Mouse (Mus musculus) ES-CJ7 (cell line): ENCODE data around the gene Kif23.

Source experiments
- DNase-seq: peaks from one replicate; pipeline ENCODE4 v3.0.0; 2011; ENCODE audit warnings: low read depth, low spot score

Kif23 gene

DNA sequence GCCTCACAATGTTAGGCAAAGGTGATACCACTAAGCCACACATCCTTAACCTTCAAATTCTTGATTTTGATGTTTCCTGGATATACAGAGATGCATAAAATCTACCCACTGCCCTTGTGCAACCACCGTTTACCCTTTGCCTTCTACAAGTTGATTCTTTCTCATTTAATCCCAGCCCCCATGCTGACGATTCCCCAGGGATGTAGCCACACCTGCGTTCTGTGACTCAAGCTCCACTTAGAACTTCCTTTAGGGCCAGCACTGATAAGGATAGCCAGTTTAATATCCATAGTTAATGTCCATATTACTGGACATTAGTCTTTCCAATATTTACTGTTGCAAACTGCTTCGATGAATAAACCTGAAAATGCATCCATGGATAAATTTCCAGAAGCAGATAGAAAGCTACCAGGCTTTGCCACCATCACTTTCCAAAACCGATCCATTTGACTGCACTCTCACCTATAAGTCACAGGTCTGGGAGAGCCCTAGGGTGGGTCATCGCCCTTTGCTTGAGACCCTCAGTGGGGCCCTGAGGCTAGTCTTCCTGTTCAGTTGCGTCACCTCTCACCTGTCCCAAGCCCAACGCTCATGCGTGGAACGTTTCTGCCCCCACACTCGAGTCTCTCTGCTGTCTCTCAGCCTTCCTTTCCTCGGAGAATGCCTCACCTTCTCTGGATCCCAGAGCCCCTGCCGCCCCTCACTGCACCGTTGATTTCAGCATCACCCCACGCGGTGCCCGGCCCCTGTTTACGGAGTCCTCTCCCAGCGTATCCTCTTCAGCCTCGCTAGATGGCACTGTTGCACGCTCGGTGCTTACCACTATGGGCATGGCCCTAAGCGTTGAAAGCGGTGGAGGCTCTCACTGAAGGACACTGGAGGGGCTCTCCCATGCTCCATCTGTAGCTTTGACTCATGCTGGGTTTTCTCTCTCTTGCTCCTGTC is 1.1 kb upstream of the Kif23 start:
- DNase-seq = peak; percentile 90

DNA sequence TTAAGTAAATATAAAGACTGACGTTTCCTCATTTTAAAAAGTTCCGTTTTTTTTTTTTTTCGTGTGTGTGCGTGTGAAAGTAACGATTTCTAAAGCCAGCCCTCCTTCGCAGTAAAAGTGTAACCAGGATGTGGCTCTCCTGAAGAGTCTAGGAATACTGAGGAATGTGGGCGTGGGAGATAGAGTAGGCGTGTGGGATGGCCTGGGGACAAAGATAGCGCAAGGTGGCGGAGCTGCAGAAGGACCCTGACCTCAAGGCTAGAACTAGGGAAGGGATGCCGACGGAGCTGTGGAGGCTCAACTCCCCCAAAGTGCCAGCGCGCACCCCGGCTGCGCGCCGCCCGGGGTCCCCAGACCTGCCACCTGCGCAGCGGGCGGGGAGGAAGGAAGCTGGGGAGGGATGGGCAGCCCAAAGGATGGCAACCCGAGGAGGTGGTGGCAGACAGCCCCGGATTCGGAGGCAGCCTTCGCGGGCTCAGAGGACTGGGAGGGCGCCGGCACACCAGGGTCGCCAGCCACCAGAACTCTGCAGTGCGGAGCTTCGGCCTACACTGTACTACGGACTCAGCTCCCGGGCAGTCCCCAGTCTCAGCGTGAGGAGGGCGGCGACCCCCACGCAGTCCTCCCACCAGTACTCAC is 482 bp downstream of the Kif23 start:
- peak; percentile 85 for DNase-seq

DNA sequence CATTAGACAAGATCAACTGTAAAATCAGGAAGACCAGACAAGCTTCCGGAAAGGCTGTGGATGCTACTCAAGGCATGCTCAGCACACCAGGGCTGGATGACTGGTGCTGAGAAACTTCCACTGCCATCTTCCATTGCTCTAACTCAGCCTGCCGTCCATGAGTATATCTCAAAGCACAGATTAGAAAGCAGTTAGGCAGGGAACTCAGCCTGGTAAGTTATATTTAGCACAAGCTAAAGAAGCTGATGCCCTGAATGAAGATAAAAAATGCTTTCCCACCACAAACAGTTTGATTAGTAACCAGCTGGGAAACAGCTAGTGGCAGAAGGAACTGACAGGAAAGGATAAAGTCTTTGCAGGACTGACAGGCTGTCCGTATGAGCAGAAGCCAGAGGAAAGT is 5.5 kb downstream of the Kif23 start:
- DNase-seq = no peak

DNA sequence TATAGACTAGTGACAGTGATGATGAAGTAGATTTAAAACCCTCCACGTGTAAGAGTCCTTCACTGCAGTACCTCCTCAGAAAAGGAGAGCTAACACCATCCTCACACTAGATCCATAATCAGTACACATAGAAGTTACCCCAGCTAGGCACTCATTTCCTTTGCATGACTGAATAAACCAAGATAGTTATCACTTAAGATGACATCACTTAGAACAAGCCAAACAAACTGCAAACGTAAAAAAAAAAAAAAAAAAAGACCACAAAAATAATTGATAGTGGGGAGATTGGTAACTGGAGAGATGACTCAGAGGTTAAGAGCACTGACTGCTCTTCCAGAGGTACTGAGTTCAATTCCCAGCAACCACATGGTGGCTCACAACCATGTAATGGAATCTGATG is 13.2 kb downstream of the Kif23 start:
- no peak for DNase-seq

DNA sequence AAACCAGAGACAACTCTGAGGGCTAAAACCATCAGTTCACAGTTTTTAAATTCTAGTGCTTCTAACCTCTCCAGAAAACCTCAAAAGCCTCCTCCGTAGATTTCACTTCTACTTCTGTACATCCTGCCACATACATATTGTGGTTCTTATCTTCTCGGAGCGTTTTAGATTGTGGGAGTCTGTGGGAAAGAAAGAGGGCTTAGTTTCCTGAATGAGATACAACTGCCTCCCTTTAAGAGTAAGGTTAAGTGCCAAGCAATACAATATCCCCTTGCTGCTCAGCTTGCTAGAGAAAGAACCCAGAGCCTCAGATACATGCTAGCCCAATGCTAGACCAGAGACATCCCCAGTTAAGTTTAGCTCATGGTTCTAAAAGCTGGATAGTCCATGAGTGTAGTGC is 14.6 kb downstream of the Kif23 start:
- no peak for DNase-seq

DNA sequence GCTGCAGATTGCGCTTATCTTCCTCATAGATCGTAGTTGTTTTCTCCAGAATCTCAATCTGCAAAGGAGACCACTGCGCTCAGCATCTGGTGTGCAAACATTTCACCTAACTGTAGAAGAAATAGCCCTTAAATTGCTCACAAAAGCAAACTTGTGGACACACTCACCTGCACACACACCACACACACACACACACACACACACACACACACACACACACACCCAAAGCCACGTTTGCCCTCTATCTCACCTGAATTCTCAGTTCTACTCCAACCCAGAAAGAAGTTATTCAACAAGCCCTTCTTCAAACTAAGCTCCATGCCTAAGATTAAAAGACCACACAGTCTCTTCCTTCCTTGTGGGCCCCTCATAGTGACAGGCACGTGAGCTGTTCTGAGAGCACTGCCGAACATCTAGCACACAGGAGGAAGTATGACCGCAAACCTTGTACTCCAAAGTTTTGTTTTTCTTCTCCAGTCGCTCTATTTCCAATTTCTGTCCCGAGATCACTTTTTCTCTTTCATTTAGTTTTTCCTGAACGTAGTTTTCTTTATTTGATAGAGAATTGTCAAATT is 21.4 kb downstream of the Kif23 start:
- DNase-seq = no peak

DNA sequence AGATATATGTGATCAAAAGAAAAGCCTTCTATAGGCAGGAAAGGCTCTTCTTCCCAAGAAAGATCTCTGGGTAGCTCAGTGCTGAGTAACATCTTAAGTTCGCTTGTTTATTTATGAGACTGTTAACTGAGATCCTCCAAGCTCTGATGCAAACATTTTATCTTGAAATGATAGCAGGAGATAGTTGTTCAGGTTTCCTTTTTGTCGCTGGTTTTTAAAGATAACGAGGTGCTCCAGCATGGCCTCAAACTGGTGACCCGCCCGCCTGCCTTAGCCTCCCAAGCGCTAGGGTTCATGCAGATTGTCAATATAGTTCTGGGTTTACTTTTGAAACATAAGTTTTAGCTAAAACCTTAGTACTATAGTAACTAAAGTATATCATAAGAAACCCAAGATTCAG is 26.2 kb downstream of the Kif23 start:
- DNase-seq = no peak

DNA sequence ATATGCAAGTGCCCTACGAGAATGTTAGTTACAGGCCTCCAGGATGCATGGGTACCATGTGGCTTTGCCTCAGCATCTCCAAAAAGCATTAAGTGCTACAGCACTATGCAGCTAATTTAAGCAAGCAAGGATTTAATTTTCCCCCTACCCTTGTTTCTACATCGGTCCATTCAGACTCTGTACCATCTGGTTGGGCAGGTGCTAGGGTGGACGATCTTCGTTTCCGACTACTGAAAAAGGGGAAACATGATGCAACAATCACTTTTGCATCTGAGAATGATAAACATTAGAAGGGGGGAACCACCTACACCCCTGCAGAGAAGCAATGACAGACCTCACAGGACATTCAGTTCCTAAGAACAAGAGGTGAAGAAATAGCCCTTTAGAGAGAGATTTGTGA is 27.1 kb downstream of the Kif23 start:
- DNase-seq = no peak

DNA sequence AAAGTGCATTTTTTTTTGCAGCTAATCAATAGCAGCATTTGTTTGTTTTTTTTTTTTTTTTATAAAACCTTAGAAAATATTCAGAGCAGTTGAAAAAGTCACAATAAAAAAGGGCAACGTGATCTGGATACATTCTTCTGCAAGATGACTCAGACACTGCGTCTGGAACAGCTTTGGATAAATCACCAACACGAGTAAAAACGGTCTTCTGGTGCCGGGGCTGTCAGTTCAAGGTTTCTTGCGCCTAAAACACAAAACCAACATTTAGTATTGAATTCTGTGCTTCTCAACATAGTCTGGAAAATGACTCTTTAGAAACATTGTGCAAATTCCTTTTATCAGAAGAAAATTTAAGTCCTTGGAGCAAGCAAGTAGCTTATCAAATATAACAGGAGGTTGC is 29.1 kb downstream of the Kif23 start:
- DNase-seq = no peak

DNA sequence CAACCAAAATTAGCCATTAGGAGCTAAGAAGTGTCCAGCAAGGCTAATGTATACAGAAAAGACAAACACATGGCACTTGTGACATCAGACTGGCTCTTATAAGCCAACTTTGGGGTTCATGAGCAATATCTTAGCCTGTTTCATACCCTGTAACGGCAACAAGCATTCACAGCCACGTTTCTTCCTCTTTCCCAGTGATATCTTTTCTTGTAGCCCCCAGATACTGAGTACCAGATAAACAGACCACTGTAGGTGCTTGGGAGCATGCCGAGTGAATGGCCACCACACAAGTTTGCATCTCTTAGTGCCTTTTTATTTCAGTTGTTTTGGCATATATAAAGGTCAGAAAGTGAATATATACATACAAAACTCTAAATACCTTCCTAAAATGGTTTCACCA is 29.6 kb downstream of the Kif23 start:
- no peak for DNase-seq

DNA sequence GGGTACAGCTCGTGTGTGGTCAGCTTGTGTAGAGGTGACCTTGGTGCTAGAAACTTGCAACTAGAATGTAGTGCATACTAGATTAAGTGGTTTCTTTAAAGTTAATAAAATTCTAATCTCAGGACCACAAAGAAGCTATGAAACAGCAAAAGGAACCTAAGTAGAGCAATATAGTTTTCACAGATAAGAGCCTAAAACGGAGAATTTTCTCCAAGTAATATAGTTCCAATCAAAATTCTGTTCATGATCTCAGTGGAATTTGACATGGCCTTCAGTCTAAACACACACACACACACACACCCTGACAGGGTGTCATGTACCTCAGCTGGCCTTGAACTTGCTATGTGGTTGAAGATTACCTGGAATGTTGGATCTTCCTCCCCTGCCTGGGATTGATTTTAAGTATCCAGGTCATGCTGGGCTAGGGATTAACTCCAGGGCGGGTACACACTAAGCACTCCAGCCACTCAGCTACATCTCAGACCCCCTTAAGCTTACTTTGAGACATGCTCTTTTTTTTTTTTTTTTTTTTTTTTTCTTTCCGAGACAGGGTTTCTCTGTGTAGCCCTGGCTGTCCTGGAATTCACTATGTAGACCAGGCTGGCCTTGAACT is 31.1 kb downstream of the Kif23 start:
- DNase-seq = peak; percentile 32

DNA sequence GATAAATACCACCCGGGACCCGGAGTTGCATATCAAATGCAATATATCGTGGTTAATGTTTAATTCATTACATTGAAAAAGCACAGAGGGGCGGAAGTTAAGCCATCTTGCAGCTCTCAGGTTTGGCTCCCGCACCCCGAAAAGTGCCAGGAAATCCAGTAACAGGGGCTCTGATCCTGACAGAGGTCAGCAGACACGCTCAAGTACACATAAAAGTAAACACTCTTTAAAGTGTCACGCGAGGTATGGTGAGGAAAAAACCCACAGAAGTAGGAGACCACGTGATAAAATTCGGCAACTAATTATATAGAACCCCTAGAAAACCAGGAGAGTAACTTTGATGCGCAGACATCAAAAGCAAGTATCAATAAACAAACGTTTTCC is 31.7 kb downstream of the Kif23 start:
- no peak for DNase-seq

DNA sequence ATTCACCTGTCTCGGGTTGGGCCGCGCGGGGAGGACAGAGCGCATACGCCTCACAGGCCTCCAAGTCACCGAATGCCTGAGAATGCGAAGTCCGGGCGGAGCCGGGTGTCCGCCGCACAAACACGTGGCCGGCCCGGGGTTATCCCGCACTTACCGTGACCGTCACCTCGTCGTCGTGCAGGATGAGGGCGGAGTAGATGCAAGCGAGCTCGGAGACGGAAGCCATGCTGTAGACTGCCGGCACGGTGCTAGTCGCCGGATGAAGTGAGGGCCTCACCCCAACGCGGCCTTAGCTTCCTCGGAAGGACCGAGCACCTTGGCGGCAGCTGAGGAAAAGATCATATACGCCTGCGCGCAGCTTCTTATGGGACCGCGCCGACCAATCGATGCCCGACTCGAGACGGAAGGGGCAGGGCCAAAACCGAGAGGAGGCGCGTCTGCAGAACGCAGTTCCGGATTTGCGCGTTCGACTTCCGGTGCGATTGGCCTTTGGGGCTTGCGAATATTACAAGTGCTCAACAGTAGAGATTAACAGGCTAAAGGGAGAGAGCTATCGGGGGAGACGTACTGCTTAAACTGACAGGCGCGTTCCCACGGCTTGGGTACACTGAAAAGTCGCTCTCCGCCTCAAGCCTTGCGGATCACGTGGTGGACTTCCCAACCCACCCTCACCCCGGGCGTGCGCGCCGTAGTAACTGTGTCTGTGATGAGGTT is 32.2 kb downstream of the Kif23 start, which contains the start of gene Rplp1:
TSS of gene Rplp1 (minus strand) at position 340 of the 714 bp plus-strand sequence.
- DNase-seq = peak; percentile 96

DNA sequence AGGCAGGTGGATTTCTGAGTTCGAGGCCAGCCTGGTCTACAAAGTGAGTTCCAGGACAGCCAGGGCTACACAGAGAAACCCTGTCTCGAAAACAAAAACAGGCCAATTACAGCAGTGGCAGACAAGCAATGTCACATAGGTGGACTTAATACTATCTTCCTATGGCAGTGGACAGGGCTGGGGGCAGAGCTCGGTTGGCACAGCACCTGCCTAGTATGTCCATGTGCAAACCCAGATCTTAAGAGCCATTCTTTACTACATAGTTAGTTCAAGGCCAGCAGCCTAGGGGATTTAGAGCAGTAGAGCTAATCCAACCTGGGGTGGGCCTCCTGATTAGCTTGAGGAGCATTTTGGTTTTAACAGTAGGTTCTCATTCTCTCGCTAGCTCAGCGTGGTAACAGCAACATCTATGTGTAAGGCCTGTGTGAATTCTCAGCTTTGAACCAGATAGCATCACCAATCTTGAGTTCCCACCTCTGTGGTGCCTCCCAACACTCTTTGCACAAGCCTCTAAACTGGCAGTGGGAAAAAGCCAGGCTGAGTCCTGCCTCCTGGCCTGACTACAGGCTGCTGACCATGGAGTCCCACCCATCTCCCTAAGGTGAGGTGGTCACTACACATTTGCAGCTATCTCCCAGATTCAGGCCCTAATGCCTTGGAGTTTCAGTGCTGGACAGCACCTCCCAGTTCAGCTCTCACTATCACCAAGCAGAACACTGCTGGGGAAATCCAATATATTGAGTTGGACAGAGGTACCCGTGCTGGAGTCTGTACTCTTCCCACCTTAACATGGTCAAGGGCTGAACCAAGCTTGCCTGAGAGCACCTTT is 35.1 kb downstream of the Kif23 start:
- no peak for DNase-seq

DNA sequence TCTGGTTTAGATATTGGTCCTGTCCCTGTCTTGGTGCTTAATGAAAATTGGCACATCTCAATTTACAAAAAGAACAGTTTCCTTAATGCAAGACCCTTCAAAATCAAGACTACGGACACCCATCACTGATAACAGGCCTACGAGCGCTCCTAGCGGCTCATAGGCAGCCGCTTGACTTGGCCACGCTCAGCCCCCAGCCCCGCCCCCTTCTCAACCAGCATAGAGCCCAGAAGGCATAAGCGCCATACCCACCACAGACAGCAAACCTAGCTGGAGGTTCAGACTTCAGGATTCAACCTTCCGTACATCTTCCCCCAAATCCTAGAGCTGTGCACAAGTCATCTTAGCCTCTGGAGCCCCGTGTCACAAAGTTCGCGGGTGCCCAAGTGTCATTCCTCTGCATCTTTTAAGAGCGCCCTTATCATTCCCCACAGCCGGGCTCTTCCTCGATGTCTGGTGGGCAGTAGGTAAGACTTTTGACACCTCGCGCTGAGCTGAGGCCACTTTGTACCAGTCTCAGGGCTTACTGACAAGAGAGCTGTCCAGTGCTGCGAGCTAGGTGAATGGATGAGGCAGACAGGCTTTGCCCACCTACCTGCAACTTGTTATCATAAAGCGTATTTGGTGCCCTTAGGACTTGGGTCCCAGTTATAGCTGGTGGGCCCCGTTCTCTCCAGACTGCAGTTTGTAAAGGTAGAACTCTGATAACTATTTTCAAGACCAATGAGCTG is 35.9 kb downstream of the Kif23 start:
- DNase-seq = peak; percentile 82

DNA sequence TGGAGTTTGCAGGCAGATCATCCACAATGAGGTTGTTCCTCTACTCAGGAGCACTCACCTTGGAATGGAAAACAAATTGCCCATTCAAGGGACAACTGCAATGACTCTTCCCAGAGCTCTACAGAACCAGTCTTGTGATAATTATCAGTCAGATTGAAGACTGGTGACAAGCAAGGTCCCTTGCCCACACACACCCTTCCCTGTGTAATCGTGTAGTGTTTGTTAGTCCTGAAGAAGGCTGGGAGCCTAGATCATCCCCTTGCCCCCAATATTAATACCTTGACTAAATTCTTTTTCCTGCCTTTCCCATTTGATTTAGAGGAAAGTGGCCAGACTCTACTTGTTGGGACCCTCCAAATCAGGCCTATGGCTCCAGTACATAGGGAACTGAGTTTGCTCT is 36.9 kb downstream of the Kif23 start:
- DNase-seq = no peak

DNA sequence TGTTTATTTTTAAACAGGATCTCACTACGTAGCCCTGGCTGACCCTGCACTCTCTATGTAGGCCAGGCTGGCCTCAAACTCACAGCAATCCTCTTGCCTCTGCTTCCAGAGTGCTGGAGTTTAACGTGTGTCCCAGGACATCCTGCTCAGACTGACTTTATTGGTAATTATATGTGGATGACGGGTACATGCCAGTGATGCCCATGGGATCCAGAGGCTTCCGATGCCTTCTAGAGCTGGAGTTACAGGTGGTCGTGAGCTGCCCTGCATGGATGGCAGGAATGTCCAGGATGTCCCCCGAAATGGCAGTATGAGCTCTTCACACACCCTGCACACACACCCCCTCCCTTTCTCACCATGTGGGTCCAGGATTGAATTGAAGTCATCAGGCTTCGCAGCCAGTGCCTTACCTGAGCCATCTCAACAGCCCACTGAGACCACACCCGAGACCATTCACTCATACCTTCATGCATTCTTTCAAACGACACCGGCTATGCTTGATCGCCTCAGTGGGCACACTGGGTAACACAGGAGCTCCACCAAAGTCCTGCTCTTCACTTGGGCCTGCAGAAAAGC is 37.7 kb downstream of the Kif23 start:
- DNase-seq = peak; percentile 53

DNA sequence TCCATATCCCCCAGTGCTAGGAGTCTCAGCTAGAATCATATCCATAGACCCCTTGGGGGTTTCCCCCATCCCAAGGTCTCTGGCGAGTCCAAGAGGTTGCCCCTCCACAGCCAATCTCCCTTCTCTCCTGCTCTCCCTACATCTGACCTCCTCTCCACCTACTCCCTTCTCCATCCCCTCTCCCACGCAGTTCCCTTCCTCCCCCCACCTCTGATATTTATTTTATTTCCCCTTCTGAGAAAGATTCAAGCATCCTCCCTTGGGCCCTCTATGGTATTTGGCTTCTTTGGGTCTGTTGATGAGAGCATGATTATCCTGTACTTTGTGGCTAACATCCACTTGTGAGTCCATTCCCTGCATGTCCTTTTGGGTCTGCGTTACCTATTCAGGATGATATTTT is 38.2 kb downstream of the Kif23 start:
- no peak for DNase-seq

DNA sequence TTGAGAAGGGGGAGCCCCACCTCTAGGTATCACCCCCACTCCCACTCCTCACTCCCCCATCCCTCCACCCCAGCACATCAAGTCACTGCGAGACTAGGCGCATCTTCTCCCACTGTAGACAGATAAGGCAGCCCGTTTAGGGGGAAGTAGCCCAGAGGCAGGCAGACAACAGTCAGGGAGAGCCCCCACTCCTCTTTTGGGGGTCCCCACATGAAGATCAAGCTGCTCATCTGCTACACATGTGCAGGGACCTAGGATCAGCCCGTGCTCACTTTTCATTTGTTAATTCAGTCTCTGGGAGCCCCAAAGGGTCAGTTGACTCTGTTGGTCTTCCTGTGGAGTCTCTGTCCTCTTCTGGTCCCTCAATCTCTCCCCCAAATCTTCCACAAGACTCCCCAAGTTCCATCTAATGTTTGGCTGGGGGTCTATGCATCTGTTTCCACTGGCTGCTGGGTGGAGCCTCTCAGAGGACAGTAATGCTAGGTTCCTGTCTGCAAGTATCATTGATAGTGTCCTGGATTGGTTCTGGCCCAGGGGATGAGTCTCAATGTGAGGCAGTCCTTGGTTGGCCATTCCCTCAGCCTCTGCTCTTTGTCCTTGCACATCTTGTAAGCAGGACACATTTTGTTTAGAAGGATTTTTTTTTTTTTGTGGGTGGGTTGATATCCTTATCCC is 38.8 kb downstream of the Kif23 start:
- DNase-seq = no peak
